Mouse (Mus musculus): ENCODE results near the gene Ntn4.

DNA sequence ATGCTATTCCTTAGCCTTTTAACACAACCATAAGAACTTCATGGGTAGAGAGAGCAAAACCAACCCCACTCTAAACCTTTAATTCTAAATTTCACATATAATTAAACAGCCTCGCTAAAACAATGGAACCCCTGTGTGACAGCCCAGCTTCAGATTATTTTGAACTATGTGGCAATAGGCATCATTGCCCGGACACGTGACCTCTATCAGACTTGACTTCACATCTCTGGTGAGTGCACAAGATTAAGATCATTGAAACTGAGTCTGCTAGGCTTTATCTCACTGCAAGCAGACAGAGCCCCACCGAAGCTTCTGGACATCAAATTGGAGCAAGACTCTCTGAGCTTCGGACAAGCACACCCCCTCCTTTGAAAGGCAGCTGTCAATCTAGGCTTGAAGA, 38.2 kb upstream of the Ntn4 start:
- no peak for TF ChIP-seq CTCF (IDR thresholded peaks at IDR 0.05; ENCODE audit: low read depth, low read length)
- no peak for TF ChIP-seq TAL1 (conservative IDR thresholded peaks at IDR 0.05; ENCODE audit: low read depth, low read length)
- TF ChIP-seq GATA1 (IDR thresholded peaks at IDR 0.05; ENCODE audit: borderline replicate concordance, low read length) = no peak
- no peak for TF ChIP-seq POLR2AphosphoS5 (IDR thresholded peaks at IDR 0.05; ENCODE audit: insufficient replicate concordance, low read depth, low read length)
- no peak for TF ChIP-seq GATA2 (IDR thresholded peaks at IDR 0.05; ENCODE audit: borderline replicate concordance, low read depth, low read length)
